Mouse (Mus musculus) brain, embryonic 18.5 days (tissue): ENCODE data around the gene Defb20.
"Not testable (repeated sequence)": the region's sequence is repeated elsewhere in the genome, so short reads cannot be mapped to it uniquely, and the experiment has no call there.

ENCODE experiments used
- DNase-seq: peaks from one replicate; pipeline ENCODE4 v3.0.0-alpha.2; 2012; ENCODE audit warnings: low read depth, low spot score

The Defb20 gene

GRCm38 (mm10) chr2:152476763-152477162, at the start of gene Defb20:
Defb20 (plus strand) TSS chr2:152477063.
- DNase-seq: no peak

- DNase-seq: no peak
Observed at GRCm38 (mm10) chr2:152427493-152427892, 49.4 kb upstream of the Defb20 start.

DNA sequence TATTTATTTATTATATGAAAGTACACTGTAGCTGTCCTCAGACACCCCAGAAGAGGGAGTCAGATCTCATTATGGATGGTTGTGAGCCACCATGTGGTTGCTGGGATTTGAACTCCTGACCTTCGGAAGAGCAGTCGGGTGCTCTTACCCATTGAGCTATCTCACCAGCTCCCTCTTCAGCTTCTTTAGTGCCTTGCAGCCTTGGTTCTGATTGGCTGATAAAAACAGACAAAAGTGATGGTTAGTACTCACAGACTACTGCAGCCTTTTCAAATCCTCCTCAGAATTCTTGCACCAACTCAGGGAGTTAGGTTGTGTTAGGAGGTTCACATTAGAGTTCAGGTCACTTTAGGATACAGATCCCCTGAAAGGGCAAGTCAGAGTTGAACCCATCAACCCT, 48.4 kb upstream of the Defb20 start:
- not testable (repeated sequence) for DNase-seq

GRCm38 (mm10) chr2:152436405-152436901, 40.4 kb upstream of the Defb20 start:
- no peak for DNase-seq

GRCm38 (mm10) chr2:152436983-152437860, 39.6 kb upstream of the Defb20 start:
- no peak for DNase-seq

DNA sequence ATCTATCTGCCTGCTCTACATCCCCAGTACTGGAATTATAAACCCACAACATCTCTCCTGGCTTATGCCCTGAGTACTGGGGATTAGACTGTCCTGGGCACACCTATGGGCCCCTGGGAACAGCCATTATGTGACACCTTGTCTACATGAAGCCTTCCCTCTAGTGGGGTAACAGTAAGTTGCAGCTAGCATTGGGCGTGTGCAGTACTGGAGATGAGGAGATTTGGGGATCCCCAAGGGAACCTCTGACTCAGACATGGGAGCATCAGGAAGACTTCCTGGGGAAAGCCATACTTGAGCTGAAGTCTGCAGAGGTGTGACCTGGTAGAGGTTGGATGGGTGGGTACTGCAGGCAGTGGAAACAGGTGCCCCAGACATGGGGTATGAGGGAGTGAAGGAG, 37.9 kb upstream of the Defb20 start:
- no peak for DNase-seq

DNA sequence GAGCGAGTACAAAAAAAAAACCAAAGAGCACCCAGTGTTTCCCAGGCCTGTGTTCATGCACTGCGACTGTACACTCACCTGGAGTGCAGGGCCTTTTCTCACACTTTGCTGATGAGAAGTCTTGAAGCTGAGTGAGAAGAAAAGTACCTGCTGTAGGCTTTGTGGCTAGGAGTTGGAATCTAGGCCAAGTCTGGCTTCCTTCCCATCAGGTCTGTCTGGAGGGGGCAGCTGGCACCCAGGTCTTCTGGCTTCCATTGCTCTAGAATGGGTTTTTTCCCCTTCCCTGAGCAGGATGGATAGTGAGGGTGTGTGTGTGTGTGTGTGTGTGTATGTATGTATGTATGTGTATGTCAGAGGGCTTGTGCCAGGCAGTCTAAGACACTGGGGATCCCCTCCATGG, 37.0 kb upstream of the Defb20 start:
- DNase-seq: no peak

- no peak for DNase-seq
Observed at GRCm38 (mm10) chr2:152442322-152442721, 34.5 kb upstream of the Defb20 start.

DNA sequence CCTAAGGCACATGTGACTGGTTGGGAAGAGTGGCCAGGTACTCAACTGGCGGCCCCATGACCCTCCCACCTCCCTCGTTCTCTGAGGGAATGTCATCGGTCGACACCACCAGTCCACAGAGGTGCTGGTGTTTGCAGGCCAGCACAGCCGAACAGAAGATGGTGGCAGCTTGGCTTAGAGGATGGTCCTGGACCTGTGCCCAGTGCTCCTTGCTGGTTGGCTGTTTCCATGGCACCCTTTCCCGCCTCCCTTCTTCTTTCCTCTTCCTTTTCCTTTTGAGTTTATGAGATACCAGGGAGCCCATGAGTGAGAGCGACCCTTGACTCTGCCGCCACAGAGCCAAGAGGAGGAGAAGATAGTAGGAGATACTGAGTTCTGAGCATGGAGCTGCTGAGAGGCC, 33.6 kb upstream of the Defb20 start:
- DNase-seq: no peak

DNA sequence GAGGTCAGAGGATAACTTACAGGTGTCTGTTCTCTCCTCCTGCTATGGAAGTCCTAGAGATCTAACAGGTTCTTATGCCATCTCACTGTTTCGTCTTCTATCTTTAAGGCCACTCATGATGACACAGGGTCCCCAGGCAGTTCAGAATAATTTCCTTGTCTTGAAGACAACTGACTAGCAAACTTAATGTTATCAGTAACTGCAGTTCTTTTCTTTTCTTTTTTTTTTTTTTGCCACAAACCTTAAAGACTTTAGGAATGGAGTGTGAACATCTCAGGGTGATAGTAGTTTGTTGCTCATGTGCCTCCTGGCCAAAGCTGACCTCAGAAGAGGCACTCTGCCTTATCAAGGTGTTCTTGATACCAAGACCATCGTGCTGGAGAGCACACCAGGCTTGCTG, 30.2 kb upstream of the Defb20 start:
- DNase-seq: no peak

DNA sequence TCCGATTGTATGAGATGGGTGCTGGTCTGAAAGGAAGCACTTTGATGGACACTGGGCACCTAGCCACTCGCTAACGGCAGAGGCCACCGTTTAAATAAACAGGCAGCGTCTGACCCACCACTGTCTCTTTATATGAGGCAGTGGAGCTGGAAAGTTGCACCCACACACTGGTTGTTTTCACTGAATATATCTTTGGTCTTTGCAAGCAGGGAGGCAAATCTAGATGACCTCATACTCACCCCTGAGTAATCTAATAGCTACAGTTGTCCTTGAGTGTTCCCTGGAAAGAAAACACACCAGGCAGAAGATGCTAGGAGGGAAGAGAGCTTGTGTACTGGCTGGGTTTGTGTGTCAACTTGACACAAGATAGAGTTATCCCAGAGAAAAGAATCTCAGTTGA, 29.4 kb upstream of the Defb20 start:
- no peak for DNase-seq

DNA sequence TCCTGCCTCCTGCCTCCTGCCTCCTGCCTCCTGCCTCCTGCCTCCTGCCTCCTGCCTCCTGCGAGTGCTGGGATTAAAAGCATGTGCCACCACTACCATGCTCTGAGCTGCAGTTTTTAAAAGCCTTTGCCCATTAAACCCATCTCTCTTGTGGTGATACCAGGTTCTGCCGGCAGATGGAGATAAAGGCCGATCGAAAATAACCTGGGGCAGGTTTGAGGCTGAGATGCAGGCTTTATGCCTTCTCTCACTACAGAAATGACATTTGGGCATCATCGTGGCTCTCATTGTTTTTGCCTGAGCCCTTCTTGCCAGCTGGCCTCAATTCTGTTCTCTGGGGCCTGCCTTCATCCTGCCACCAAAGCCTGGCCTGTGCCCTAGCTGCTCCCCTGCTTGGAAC, 26.6 kb upstream of the Defb20 start:
- DNase-seq: no peak

GRCm38 (mm10) chr2:152452101-152452781, 24.6 kb upstream of the Defb20 start:
- no peak for DNase-seq

- no peak for DNase-seq
Observed at GRCm38 (mm10) chr2:152459241-152459640, 17.6 kb upstream of the Defb20 start.

GRCm38 (mm10) chr2:152464570-152465150, 12.2 kb upstream of the Defb20 start, which contains the start of gene Defb23:
Defb23 (minus strand) TSS chr2:152464620.
- DNase-seq: no peak

GRCm38 (mm10) chr2:152470973-152471372, 5.9 kb upstream of the Defb20 start:
- DNase-seq: peak; percentile 14

GRCm38 (mm10) chr2:152472434-152472833, 4.4 kb upstream of the Defb20 start:
- no peak for DNase-seq

GRCm38 (mm10) chr2:152480881-152481280, 4.0 kb downstream of the Defb20 start:
- no peak for DNase-seq

- DNase-seq: no peak
Observed at GRCm38 (mm10) chr2:152481726-152482125, 4.9 kb downstream of the Defb20 start.

DNA sequence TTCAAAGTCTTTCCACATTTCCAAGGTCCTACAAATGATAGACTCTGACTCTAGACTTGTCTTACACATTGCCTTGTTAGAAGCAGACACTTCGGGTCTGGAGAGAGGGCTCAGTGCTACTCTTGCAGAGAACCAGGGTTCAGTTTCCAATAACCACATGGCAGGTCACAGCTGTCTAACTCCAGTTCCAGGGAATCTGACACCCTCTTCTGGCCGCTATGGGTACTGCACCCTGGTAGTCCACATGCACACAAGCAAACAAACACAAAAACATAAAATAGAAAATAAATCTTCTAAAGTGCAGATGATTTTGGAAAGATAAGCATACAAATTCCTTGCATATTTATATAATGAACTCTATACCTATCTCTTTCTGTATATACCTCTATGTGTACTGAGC, 10.2 kb downstream of the Defb20 start:
- no peak for DNase-seq

- DNase-seq: no peak
Observed at GRCm38 (mm10) chr2:152490038-152490437, 13.2 kb downstream of the Defb20 start, which contains the start of gene Defb22. Defb22 (minus strand) TSS chr2:152490138.

DNA sequence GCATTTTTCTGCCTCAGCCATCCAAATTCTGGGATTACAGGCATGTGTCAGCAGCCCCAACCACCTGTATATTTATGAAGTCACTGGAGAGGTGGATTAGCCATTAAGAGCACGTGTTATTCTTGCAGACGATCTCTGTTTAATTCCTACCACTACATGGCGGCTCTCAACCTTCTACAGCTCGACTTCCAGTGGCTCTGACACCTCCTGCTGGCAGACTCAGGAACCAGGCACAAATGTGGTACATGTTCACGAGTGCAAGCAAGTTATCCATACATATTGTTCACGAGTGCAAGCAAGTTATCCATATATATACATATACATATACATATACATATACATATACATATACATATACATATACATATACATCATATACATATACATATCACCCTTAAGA, 16.3 kb downstream of the Defb20 start:
- no peak for DNase-seq
